Mouse (Mus musculus) forebrain, postnatal 0 days (tissue): ENCODE data around the gene Nfasc. TPM values are rescaled to one million over a fixed set of nuclear protein-coding genes. Genes with fewer than 3 reads are reported as not detected.

Source experiments
- ATAC-seq: fragments of 200-750 bp; cut with Nextera tagmentation; 2 replicates; pipeline ENCODE4 v1.8.0; 2017; ENCODE audit warnings: mild to moderate bottlenecking, moderate library complexity
- DNase-seq: peaks from one replicate; pipeline ENCODE4 v3.0.0-alpha.2; 2015
- H3K27ac ChIP-seq: fragments of 300-500 bp; sonication (generic); 2 replicates; pipeline ENCODE4 v1.5.1; 2014; ENCODE audit warnings: low read depth, mild to moderate bottlenecking, antibody characterized with exemption, low read length, moderate library complexity, mixed read lengths
- H3K27me3 ChIP-seq: fragments of 300-500 bp; sonication (generic); 2 replicates; pipeline ENCODE4 v1.6.1; 2014; ENCODE audit warnings: mild to moderate bottlenecking, low read length, mixed read lengths; ENCODE audit not compliant: insufficient read depth
- H3K36me3 ChIP-seq: fragments of 300-500 bp; sonication (generic); 2 replicates; pipeline ENCODE4 v1.6.1; 2014; ENCODE audit warnings: mild to moderate bottlenecking, moderate library complexity; ENCODE audit not compliant: insufficient read depth
- H3K4me1 ChIP-seq: fragments of 300-500 bp; sonication (generic); 2 replicates; pipeline ENCODE4 v1.6.1; 2014; ENCODE audit warnings: antibody characterized with exemption; ENCODE audit not compliant: insufficient read depth
- H3K4me2 ChIP-seq: fragments of 300-500 bp; sonication (generic); 2 replicates; pipeline ENCODE4 v1.6.1; 2014; ENCODE audit warnings: low read depth, mild to moderate bottlenecking, moderate library complexity
- H3K4me3 ChIP-seq: fragments of 300-500 bp; sonication (generic); 2 replicates; pipeline ENCODE4 v1.5.1; 2014; ENCODE audit warnings: low read depth, low read length, mixed read lengths
- H3K9ac ChIP-seq: fragments of 300-500 bp; sonication (generic); 2 replicates; pipeline ENCODE4 v1.6.1; 2014; ENCODE audit warnings: mild to moderate bottlenecking
- H3K9me3 ChIP-seq: fragments of 300-500 bp; sonication (generic); 2 replicates; pipeline ENCODE4 v1.6.1; 2016; ENCODE audit warnings: low read length
- CTCF ChIP-seq: sonication (generic); IDR thresholded peaks from 2 replicates; pipeline ENCODE4 v1.5.1; 2016; ENCODE audit warnings: antibody characterized with exemption, control low read depth, low read depth
- WGBS: fragments of 180-500 bp; shearing (Covaris S2); extraction: QIAGEN DNeasy Blood & Tissue Kit; methylation state at CpG from one replicate; pipeline ENCODE4 v1.1.7; 2014; 5-methylcytosine and 5-hydroxymethylcytosine counted together
- polyA plus RNA-seq: library from polyadenylated mRNA; unstranded; fragments of >200 nt; fragmentation: Nextera tagmentation; extraction: Ambion mirVana; gene quantifications from 2 replicates; pipeline ENCODE4 v1.2.1, GENCODE M21; 2015
- total RNA-seq: library from RNA; depleted of rRNA; stranded (reverse); fragments of >200 nt; gene quantifications from 2 replicates; pipeline ENCODE4 v1.2.3, GENCODE M21; 2014

The Nfasc gene
- total and polyA plus RNA-seq, 2 experiments from 2014 or later: 32.7 to 55.2 TPM

GRCm38 (mm10) chr1:132732307-132732706 is 9.3 kb downstream of the Nfasc start:
- Histone ChIP-seq H3K4me2 (no peak overlapping the region), H3K27ac (no peak overlapping the region), H3K4me1 (peaks cover 28% of the 10 kb centered on the region), H3K27me3 (no peaks in the 10 kb centered on the region), H3K36me3 (no peaks in the 10 kb centered on the region), H3K9ac (no peak overlapping the region; the same call in 1 of the 2 replicates), H3K4me3 (no peak overlapping the region), H3K9me3 (no peaks in the 10 kb centered on the region)
- DNase-seq (no peak), ATAC-seq (peak; percentile 48)
- no peak for TF ChIP-seq CTCF
- 61% methylated on average over 12 of the region's 12 CpGs for WGBS

- no peak overlapping the region for H3K4me3 ChIP-seq
- H3K9ac ChIP-seq: no peak overlapping the region
- H3K4me1 ChIP-seq: peaks cover 7% of the 10 kb centered on the region; the same call in 1 of the 2 replicates
- WGBS: 27% methylated on average over 2 of the region's 2 CpGs
- no peak overlapping the region for H3K4me2 ChIP-seq
- H3K27me3 ChIP-seq: no peaks in the 10 kb centered on the region
- DNase-seq (peak; percentile 27), ATAC-seq (no peak)
- no peaks in the 10 kb centered on the region for H3K36me3 ChIP-seq
- H3K9me3 ChIP-seq: no peaks in the 10 kb centered on the region
- no peak for TF ChIP-seq CTCF
- H3K27ac ChIP-seq: no peak overlapping the region
These were observed 14.0 kb downstream of the Nfasc start for GRCm38 (mm10) chr1:132727548-132727947.

- no peak overlapping the region for H3K4me2 ChIP-seq
- no peak for ATAC-seq
These were observed 19.2 kb downstream of the Nfasc start for GRCm38 (mm10) chr1:132722362-132722761.

GRCm38 (mm10) chr1:132721266-132721665 is 20.3 kb downstream of the Nfasc start:
- 72% methylated on average over 3 of the region's 3 CpGs for WGBS
- peaks cover 8% of the 10 kb centered on the region; the same call in 1 of the 2 replicates for H3K4me1 ChIP-seq
- H3K4me2 ChIP-seq: no peak overlapping the region
- no peak overlapping the region for H3K4me3 ChIP-seq
- H3K27ac ChIP-seq: no peak overlapping the region
- H3K27me3 ChIP-seq: no peaks in the 10 kb centered on the region
- H3K36me3 ChIP-seq: no peaks in the 10 kb centered on the region
- ATAC-seq (no peak), DNase-seq (no peak)
- no peaks in the 10 kb centered on the region for H3K9me3 ChIP-seq
- H3K9ac ChIP-seq: no peak overlapping the region
- TF ChIP-seq CTCF: no peak

More at GRCm38 (mm10) chr1:132722362-132722761, 19.2 kb downstream of the Nfasc start:
- WGBS: 58% methylated on average over 4 of the region's 4 CpGs
- peaks cover 8% of the 10 kb centered on the region; the same call in 1 of the 2 replicates for H3K4me1 ChIP-seq
- H3K9me3 ChIP-seq: no peaks in the 10 kb centered on the region
- no peak overlapping the region for H3K4me3 ChIP-seq
- DNase-seq: no peak
- no peak overlapping the region for H3K9ac ChIP-seq
- TF ChIP-seq CTCF: no peak
- H3K36me3 ChIP-seq: no peaks in the 10 kb centered on the region
- H3K27me3 ChIP-seq: no peaks in the 10 kb centered on the region
- H3K27ac ChIP-seq: no peak overlapping the region

GRCm38 (mm10) chr1:132718225-132718624 is 23.4 kb downstream of the Nfasc start:
- Histone ChIP-seq H3K36me3 (no peaks in the 10 kb centered on the region), H3K4me1 (peaks cover 15% of the 10 kb centered on the region; the same call in 1 of the 2 replicates), H3K4me3 (no peak overlapping the region), H3K27ac (0 out of 2 replicates have a peak overlapping the region, but pooled peaks have one; percentile 35), H3K4me2 (no peak overlapping the region), H3K9ac (no peak overlapping the region), H3K9me3 (no peaks in the 10 kb centered on the region), H3K27me3 (no peaks in the 10 kb centered on the region)
- ATAC-seq (peak; percentile 63; the same call in 1 of the 2 replicates), DNase-seq (peak; percentile 64)
- WGBS: 41% methylated on average over 5 of the region's 5 CpGs
- TF ChIP-seq CTCF: no peak

- Histone ChIP-seq H3K4me2 (no peak overlapping the region), H3K27me3 (no peaks in the 10 kb centered on the region), H3K9me3 (no peaks in the 10 kb centered on the region), H3K4me1 (peaks cover 15% of the 10 kb centered on the region; the same call in 1 of the 2 replicates), H3K36me3 (no peaks in the 10 kb centered on the region), H3K9ac (no peak overlapping the region), H3K27ac (peak overlapping the region; percentile 10; the same call in 1 of the 2 replicates), H3K4me3 (no peak overlapping the region)
- TF ChIP-seq CTCF: no peak
- DNase-seq: peak; percentile 21
- ATAC-seq: peak; percentile 76
- 62% methylated on average over 9 of the region's 9 CpGs for WGBS
These were observed 26.6 kb downstream of the Nfasc start for GRCm38 (mm10) chr1:132715044-132715443.

GRCm38 (mm10) chr1:132709419-132709818 is 32.2 kb downstream of the Nfasc start:
- H3K9me3 ChIP-seq: no peaks in the 10 kb centered on the region
- DNase-seq (no peak), ATAC-seq (no peak; the same call in 1 of the 2 replicates)
- no peak for TF ChIP-seq CTCF
- no peak overlapping the region for H3K4me3 ChIP-seq
- H3K36me3 ChIP-seq: 0 out of 2 replicates have a peak, but pooled peaks cover 3% of the 10 kb centered on the region
- H3K4me1 ChIP-seq: peaks cover 5% of the 10 kb centered on the region
- H3K27me3 ChIP-seq: no peaks in the 10 kb centered on the region
- no peak overlapping the region for H3K4me2 ChIP-seq
- H3K9ac ChIP-seq: no peak overlapping the region
- no peak overlapping the region for H3K27ac ChIP-seq
- WGBS: 46% methylated on average over 5 of the region's 5 CpGs
